Mouse (Mus musculus) megakaryocyte progenitor cell, adult 5-6 weeks (primary cell): ENCODE results near the gene Myh14. TPM values are rescaled to one million over a fixed set of nuclear protein-coding genes. Genes with fewer than 3 reads are reported as not detected.

ENCODE experiments used
- ATAC-seq: replicated peaks from 2 replicates; pipeline ENCODE4 v1.8.0; 2016; ENCODE audit warnings: mild to moderate bottlenecking, moderate TSS enrichment, inconsistent platforms; ENCODE audit not compliant: poor library complexity
- total RNA-seq, 2 experiments: library from RNA; stranded (forward) in 1 of 2; stranded (reverse) in 1 of 2; fragments of 157-497, 149-512 nt in 1 of 2; fragments of 200-1000 nt in 1 of 2; gene quantifications; 2 replicates each; pipeline versions ENCODE4 v1.2.3 to v1.2.4; 2015 to 2017

Myh14 gene
- total RNA-seq, 2 experiments from 2014 or later: not detected

- ATAC-seq: no peak
Measured at GRCm38 (mm10) chr7:44672193-44672592, 1.6 kb upstream of the Myh14 start.

- no peak for ATAC-seq
Measured at GRCm38 (mm10) chr7:44669103-44669502, 1.5 kb downstream of the Myh14 start.

DNA sequence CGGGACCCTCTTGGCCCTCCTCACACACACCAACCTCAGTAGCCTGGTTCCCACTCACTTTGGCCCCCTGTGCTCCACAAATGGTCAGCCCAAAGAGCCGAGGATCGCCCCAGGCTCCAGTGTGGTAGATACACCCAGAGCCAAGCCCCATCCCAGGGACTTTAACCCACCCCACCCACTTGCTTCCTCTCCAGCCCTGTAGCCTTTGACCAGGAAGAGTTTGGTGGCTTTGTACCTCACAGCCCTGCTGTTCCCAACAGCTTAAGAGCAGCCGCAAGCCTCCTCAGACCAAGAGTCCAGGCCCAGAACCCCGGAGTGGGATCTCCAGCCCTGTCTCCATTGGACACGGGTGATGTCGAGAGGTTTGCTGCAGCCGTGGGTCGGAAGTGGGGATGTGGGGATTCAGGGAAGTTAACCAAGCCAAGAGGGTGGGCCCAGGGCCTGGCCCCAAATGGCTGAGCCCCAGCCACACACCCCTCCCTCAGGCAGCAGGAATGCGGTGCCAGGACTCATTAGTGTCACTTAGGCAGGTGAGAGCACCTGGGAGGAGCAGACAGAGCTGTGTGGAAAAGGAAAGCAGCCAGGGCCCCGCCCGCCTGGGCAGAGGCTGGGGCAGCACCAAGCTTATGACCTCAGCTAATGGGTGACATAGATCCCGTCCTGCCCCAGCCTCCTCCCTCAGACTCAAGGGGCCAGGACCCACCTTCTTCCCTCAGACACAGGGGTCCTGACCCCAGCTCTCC is 2.5 kb downstream of the Myh14 start:
- no peak for ATAC-seq

DNA sequence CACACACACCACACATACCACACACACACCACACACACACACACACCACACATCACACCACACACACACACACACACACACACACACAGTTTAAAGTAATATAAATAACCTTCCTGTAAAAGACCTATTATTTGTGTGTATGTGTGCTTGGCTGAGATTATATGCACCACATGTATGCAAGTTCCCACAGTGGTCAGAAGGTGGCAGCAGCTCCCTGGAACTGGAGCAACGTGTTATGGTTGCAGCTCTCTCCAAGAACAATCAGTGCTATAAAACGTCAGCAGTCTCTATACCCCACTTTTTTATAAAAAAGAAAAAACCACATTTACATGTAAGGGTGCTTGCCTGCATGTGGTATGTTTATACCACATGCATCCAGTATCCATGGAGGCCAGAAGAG is 4.2 kb downstream of the Myh14 start:
- no peak for ATAC-seq

GRCm38 (mm10) chr7:44664731-44665130 is 5.9 kb downstream of the Myh14 start:
- ATAC-seq: no peak

DNA sequence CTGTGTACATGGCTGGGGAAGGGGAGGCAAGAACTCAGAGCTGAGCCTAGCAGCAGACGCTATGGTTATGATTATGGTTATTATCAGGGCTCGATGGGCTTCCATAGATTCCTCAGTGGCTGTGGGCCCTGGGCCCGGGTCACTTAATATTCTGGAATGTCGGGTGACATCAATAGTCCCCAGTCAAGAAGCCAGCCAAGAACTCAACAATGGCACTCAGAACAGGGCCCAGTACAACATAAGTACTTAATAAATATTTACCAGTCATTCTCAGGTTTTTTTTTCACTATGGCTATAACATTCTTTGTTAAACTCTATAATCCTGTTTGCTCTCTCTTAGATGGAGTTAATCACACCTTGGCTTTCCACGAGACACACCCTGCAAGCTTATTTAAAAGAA is 7.1 kb downstream of the Myh14 start:
- no peak for ATAC-seq

DNA sequence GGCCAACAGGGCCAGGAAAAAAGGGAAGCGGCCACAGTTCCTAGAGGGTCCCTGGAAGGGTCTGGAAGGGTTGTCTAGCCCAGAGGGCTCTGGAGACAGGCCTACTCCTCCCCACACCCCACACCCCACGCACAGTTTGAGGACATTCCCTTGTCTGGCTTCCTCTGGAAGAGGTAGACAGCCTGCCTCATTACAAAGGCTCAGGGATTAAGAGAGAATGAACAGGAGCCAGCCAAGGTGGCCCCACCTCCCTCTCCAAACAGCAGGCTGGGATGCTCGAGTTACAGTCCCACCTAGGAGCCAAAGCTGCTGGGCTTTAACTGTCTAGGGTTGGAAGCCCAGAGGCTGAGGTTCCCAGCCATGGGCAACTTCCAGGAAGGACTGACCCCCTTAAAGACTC is 8.1 kb downstream of the Myh14 start:
- ATAC-seq: no peak

GRCm38 (mm10) chr7:44662168-44662567 is 8.5 kb downstream of the Myh14 start:
- ATAC-seq: no peak

- ATAC-seq: no peak
Measured at GRCm38 (mm10) chr7:44661219-44661618, 9.4 kb downstream of the Myh14 start.

- ATAC-seq: peak; percentile 94
Measured at GRCm38 (mm10) chr7:44655504-44655903, 15.1 kb downstream of the Myh14 start.

- ATAC-seq: peak; percentile 56
Measured at GRCm38 (mm10) chr7:44653773-44654172, 16.9 kb downstream of the Myh14 start.

GRCm38 (mm10) chr7:44651416-44651815 is 19.2 kb downstream of the Myh14 start:
- ATAC-seq: no peak

DNA sequence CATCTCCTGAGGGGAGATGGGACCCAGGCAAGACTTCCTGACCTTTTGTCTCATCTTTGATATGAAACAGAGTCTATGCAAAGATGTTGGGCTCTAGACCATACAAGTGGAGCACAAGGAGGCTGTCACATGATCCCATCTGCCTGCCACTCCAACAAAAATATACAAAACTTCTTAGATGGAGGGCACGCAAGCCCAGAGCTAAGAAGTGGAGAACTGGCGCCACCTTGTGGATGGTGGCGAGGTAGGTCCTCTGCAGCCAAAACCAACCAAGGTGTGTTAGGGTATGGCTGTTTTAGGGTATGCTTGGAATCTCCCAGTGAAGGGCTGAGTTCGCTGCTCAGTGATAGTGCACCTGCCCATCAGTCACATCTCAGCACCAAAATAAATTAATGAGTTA is 20.7 kb downstream of the Myh14 start:
- peak; percentile 77 for ATAC-seq

DNA sequence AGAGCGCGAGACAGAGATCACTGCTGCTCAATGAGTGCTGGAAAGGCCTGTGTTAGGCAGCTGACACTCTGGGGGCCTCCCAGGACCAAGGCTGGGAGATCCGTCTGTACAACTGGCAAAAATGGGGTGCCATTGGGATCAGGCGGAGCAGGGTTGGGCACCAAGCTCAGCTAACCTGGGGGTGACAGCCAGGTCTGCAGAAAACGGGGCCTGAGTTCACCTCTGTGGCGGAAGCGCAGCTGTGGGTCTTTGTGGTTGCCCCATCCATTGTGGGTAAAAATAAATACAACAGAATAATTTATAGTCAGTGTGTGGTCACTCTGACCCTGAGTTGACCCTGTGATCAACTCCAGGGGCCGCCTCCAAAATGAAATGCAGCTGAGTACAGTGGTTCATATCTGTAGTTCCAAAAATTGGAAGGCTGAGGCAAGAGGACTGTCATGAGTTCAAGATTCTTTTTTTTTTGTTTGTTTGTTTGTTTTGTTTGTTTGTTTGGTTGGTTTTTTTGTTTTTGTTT is 21.5 kb downstream of the Myh14 start:
- no peak for ATAC-seq

DNA sequence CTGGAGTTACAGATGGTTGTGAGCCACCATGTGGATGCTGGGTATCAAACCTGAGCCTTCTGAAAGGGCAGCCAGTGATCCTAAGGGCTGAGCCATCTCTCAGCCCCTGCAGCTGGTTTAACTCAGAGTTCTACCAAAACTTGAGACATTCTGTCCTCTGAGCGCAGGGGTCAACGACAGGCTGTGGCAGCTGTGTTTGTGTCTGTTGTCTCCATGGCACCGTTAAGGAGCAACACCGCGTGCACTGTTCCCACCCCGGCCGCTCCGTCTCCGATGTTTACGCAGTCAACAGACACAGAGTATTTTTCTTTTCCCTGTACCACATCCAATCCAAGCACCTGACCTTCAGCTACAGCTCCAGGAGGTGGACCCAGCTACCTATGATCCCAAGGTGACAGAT is 22.9 kb downstream of the Myh14 start:
- no peak for ATAC-seq

GRCm38 (mm10) chr7:44647042-44647724 is 23.5 kb downstream of the Myh14 start:
- peak; percentile 84 for ATAC-seq

GRCm38 (mm10) chr7:44645951-44646350 is 24.7 kb downstream of the Myh14 start:
- no peak for ATAC-seq

- no peak for ATAC-seq
Measured at GRCm38 (mm10) chr7:44645256-44645655, 25.4 kb downstream of the Myh14 start.

- peak; percentile 78 for ATAC-seq
Measured at GRCm38 (mm10) chr7:44641887-44642286, 28.8 kb downstream of the Myh14 start.

GRCm38 (mm10) chr7:44640843-44641605 is 29.6 kb downstream of the Myh14 start:
- peak; percentile 61; the same call in 1 of the 2 replicates for ATAC-seq

- no peak for ATAC-seq
Measured at GRCm38 (mm10) chr7:44638663-44639062, 32.0 kb downstream of the Myh14 start.

DNA sequence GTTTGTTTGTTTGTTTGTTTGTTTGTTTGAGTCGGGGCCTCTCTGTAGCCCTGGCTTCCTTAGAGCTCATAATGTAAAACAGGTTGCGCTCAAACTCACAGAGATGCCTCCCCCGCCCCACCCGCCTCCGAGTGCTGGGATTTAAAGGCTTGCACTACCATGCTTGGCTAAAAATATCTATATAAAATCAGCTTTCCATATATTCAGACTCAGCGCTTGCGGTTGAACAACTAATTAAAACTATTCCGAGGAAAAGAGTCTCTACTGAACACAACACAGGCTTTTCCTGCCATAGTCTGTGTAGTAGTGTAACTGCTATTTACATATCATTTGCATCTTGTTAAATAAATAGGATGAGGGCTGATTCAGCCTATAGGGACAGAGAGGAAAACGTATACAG is 34.0 kb downstream of the Myh14 start:
- no peak for ATAC-seq
